Mouse (Mus musculus): ENCODE results near the gene Chmp2a. TPM values are rescaled to one million over a fixed set of nuclear protein-coding genes. Genes with fewer than 3 reads are reported as not detected.

Chmp2a gene
- polyA plus RNA-seq, 1 experiment from 2014 or later = 152 TPM

DNA sequence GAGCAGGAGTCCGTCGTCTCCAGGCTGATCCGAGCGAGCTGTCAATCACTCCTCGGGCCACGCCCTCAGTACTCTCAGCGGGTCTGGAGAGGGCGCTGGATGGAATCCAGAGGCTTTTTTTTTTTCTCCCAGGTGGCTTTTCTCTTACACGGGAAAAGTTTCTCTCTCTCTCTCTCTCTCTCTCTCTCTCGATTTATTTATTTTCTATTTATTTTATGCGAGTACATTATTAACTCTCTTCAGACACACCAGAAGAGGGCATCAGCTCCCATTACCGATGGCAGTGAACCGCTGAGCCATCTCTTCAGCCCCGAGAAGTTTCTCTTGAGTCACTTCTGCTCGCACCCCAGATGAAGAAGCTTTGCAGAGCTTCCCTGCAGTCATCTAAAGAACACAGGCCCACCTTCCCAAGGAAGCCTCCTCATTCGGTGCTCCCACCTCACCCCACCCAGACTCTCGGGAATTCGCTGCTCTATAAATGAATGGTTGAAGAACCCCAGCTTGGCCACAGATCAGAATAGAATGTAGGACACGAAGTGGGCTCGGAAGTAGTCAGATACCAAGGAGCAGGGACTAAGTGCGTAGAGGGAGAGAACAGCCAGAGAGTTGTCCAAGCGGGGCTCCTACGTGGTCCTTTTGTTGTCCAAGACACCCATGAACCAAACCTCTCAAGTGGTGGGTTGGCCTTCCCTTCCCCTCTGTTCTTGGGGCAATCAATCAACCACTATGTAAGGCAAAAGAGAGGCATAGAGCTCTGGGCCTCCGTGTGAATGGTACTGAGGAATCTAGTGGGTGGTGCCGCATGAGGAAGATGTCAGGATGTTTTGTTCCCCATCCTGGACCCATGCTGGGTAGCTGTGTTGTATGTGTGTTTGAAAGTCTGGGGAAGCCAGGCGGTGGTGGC is 24.4 kb downstream of the Chmp2a start, which contains the start of gene Zbtb45:
TSS of gene Zbtb45 (minus strand) at position 30 of the 904 bp plus-strand sequence.
- peak within 1 kb of the TSS; percentile 79 for H3K4me2 ChIP-seq (replicated peaks)
- H3K27ac ChIP-seq = peak within 1 kb of the TSS; percentile 93
- H3K9ac ChIP-seq = peak within 1 kb of the TSS; percentile 83
- ATAC-seq (ENCODE audit: low FRiP score) = no peak
- H3K4me1 ChIP-seq = peaks cover 24% of the 10 kb centered on the region
- H3K27me3 ChIP-seq = peaks cover 18% of the 10 kb centered on the region
- no peaks in the 10 kb centered on the region for H3K9me3 ChIP-seq (replicated peaks)
- peaks cover 21% of the 10 kb centered on the region for H3K36me3 ChIP-seq
- WGBS = 9% methylated on average over 26 of the region's 26 CpGs
- H3K4me3 ChIP-seq = peak within 1 kb of the TSS; percentile 70

DNA sequence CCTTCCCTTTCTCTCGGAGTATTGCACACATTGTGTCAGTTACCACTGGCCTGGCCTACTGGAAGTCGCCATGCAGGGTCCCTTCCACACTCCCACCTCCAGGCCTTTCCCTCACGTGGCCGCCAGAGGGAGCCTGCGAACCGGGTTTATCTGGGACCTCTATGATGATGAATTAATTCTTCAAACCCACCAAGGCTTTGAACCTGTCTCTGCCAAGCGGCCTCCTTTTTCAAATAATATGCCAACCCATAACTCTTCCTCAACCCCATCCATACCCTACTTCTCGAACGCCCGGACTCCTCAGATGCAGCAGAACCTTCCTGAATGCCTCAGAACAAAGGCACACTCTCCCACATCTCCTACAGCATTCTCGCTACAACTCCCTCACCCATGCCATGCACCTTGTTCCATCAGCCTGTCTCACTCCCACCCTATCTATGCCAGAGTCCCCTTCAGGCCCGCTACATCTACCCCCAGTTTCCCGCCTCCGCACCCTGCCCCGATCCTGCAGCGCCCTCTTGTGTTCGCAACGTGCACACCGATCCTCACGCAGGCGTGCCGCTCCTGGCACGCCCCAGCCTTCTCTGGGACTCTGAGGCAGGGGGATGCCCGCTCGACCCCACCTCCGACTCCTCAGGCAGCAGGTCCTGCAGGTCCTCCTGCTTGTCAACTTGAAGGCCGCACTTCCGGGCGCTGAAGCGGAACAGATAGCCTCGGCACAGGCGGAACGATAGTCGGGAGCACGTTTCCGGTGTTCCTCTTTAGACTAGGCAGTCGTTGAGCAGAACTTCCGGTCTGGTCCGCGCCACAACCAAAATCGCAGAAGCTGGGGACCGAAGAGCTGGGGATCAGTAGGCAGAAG is 25.2 kb downstream of the Chmp2a start:
- H3K27me3 ChIP-seq = peaks cover 17% of the 10 kb centered on the region
- ATAC-seq (ENCODE audit: low FRiP score) = peak; percentile 87

DNA sequence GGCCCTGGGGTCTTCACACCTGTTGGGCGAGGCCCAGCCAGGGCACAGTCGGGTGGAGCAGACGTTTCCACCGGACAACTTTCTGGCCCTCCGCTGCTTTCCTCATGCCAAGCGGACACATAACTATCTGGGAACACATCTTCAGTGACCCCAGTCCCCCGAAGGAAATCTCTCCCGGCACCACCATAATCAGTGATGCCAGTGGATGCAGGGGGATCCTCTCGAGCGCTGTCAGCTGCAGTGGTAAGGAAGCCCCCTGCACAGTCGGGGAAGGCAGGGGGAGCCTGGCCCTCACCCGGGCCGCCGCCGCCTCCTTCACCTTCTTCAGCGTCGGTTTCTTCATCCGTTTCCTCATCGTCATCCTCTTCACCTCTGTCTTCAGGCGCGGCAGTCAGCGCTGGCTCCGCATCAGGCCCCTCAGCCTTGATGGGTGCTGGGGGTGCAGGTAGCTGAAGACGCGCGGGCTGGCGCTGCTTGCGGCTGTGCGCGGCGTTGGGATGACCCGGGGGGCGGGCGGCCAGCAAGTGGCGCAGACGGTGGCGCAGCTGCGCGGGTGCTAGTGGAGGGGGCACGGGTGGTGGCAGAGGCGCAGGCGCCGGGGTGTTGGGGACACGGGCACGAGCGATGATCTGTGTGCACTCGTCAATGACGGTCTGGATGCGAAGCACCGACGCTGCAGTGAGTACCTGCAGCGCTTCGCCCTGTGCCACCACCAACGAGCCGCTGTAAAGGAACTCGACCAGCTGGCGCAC is 27.1 kb downstream of the Chmp2a start:
- Histone ChIP-seq H3K27ac (no peak overlapping the region), H3K4me2 (replicated peaks) (peak overlapping the region; percentile 41), H3K4me3 (peak overlapping the region; percentile 19), H3K27me3 (peaks cover 14% of the 10 kb centered on the region), H3K36me3 (peaks cover 31% of the 10 kb centered on the region), H3K9ac (peak overlapping the region; percentile 83), H3K9me3 (replicated peaks) (no peaks in the 10 kb centered on the region), H3K4me1 (peaks cover 24% of the 10 kb centered on the region)
- ATAC-seq (ENCODE audit: low FRiP score) = no peak
- WGBS = 33% methylated on average over 57 of the region's 57 CpGs

More for the DNA sequence above, 25.2 kb downstream of the Chmp2a start:
- WGBS = under 1% methylated on average over 42 of the region's 42 CpGs
- peak overlapping the region; percentile 93 for H3K27ac ChIP-seq
- H3K36me3 ChIP-seq = peaks cover 28% of the 10 kb centered on the region
- no peaks in the 10 kb centered on the region for H3K9me3 ChIP-seq (replicated peaks)
- peak overlapping the region; percentile 79 for H3K4me2 ChIP-seq (replicated peaks)
- H3K4me1 ChIP-seq = peaks cover 24% of the 10 kb centered on the region
- peak overlapping the region; percentile 83 for H3K9ac ChIP-seq
- peak overlapping the region; percentile 70 for H3K4me3 ChIP-seq

DNA sequence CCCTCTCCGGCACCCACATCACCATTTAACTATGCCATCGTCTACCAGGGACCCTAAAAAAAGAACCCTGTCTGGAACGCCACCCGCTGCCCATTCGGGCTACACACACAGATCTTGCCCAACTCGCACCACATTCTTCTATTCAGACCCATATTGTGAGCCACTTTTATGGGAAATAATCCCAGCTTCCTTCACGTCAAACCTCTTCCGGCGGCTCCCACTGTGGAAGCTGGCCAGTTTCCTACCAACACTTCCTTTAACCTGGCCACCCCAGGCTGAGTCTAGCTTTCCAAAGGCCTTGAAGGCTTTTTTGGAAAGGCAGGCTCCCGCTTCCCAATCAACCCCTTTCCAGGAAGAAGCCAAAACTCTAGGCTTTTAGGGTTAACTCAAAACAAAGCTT is 28.1 kb downstream of the Chmp2a start:
- Histone ChIP-seq H3K27ac (no peak overlapping the region), H3K27me3 (peaks cover 14% of the 10 kb centered on the region), H3K36me3 (peaks cover 31% of the 10 kb centered on the region), H3K9me3 (replicated peaks) (no peaks in the 10 kb centered on the region), H3K9ac (no peak overlapping the region), H3K4me1 (peaks cover 24% of the 10 kb centered on the region), H3K4me3 (no peak overlapping the region), H3K4me2 (replicated peaks) (no peak overlapping the region)
- WGBS = 90% methylated on average over 10 of the region's 10 CpGs
- ATAC-seq (ENCODE audit: low FRiP score) = no peak

DNA sequence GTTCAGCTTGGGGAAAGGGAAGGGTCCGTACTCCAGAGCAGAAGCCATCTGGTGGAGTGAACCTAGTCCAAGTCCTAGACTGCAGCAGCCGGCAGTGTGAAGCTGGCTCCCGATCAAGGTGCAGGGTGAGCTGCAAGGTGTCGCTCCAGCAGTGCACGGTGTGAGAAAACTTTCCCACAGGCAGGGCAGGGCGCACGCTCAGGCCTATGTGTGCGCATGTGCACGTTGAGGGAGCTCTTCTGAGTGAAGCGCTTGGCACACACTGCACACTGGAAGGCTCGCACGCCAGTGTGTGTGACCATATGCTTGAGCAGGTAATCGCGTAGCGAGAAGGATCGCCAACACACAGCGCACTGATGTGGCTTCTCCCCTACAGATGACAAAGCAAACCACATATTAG is 28.6 kb downstream of the Chmp2a start:
- Histone ChIP-seq H3K4me2 (replicated peaks) (no peak overlapping the region), H3K4me1 (peaks cover 24% of the 10 kb centered on the region), H3K9ac (no peak overlapping the region), H3K27ac (no peak overlapping the region), H3K9me3 (replicated peaks) (no peaks in the 10 kb centered on the region), H3K4me3 (no peak overlapping the region), H3K27me3 (peaks cover 14% of the 10 kb centered on the region), H3K36me3 (peaks cover 31% of the 10 kb centered on the region)
- no peak for ATAC-seq (ENCODE audit: low FRiP score)
- 85% methylated on average over 17 of the region's 17 CpGs for WGBS

DNA sequence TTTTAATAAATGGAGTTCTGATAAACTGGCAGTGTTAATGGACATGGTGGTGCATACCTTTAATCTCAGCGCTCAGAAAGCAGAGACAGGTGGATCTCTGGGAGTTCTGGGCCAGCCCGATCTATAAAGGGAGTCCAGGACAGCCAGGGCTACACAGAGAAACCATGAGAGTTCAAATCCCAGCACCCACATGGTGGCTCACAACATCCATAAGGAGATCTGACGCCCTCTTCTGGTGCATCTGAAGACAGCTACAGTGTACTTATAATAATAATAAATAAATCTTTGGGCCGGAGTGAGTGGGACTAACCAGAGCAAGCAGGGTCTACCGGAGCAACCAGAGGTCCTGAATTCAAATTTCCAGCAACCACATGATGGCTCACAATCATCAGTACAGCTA is 31.2 kb downstream of the Chmp2a start:
- peaks cover 14% of the 10 kb centered on the region for H3K27me3 ChIP-seq
- H3K4me3 ChIP-seq = no peak overlapping the region
- no peak overlapping the region for H3K27ac ChIP-seq
- 76% methylated on average over 5 of the region's 5 CpGs for WGBS
- no peaks in the 10 kb centered on the region for H3K9me3 ChIP-seq (replicated peaks)
- no peak for ATAC-seq (ENCODE audit: low FRiP score)
- H3K4me2 ChIP-seq (replicated peaks) = no peak overlapping the region
- H3K4me1 ChIP-seq = peaks cover 12% of the 10 kb centered on the region
- peaks cover 31% of the 10 kb centered on the region for H3K36me3 ChIP-seq
- no peak overlapping the region for H3K9ac ChIP-seq

- H3K27ac ChIP-seq = no peak overlapping the region
- no peak overlapping the region for H3K4me3 ChIP-seq
- WGBS = 79% methylated on average over 1 of the region's 1 CpGs
- no peaks in the 10 kb centered on the region for H3K4me1 ChIP-seq
- peaks cover 19% of the 10 kb centered on the region for H3K36me3 ChIP-seq
- ATAC-seq (ENCODE audit: low FRiP score) = no peak
- H3K9ac ChIP-seq = no peak overlapping the region
- H3K4me2 ChIP-seq (replicated peaks) = no peak overlapping the region
- no peaks in the 10 kb centered on the region for H3K27me3 ChIP-seq
- no peaks in the 10 kb centered on the region for H3K9me3 ChIP-seq (replicated peaks)
Observed at GRCm38 (mm10) chr7:13001584-13001983, 33.0 kb downstream of the Chmp2a start.

GRCm38 (mm10) chr7:12998851-12999250 is 35.8 kb downstream of the Chmp2a start, which contains the start of gene Trim28:
Gene Trim28, plus strand, starts transcription at chr7:12999114.
- 0 out of 2 replicates have a peak, but pooled peaks cover 2% of the 10 kb centered on the region for H3K36me3 ChIP-seq
- 77% methylated on average over 3 of the region's 3 CpGs for WGBS
- no peak within 1 kb of the TSS for H3K27ac ChIP-seq
- no peaks in the 10 kb centered on the region for H3K4me1 ChIP-seq
- ATAC-seq (ENCODE audit: low FRiP score) = no peak
- H3K9ac ChIP-seq = no peak within 1 kb of the TSS
- no peak within 1 kb of the TSS for H3K4me2 ChIP-seq (replicated peaks)
- H3K4me3 ChIP-seq = no peak within 1 kb of the TSS
- H3K9me3 ChIP-seq (replicated peaks) = no peaks in the 10 kb centered on the region
- H3K27me3 ChIP-seq = no peaks in the 10 kb centered on the region

- WGBS = 75% methylated on average over 5 of the region's 5 CpGs
- H3K4me3 ChIP-seq = no peak within 1 kb of the TSS
- no peaks in the 10 kb centered on the region for H3K4me1 ChIP-seq
- no peak within 1 kb of the TSS for H3K4me2 ChIP-seq (replicated peaks)
- H3K36me3 ChIP-seq = 0 out of 2 replicates have a peak, but pooled peaks cover 2% of the 10 kb centered on the region
- H3K9ac ChIP-seq = no peak within 1 kb of the TSS
- ATAC-seq (ENCODE audit: low FRiP score) = no peak
- no peaks in the 10 kb centered on the region for H3K27me3 ChIP-seq
- H3K27ac ChIP-seq = no peak within 1 kb of the TSS
- H3K9me3 ChIP-seq (replicated peaks) = no peaks in the 10 kb centered on the region
Observed at GRCm38 (mm10) chr7:12998053-12998452, 36.6 kb downstream of the Chmp2a start, which contains the start of gene Slc27a5. Gene Slc27a5, minus strand, starts transcription at chr7:12998192.

GRCm38 (mm10) chr7:12997230-12997629 is 37.4 kb downstream of the Chmp2a start:
- Histone ChIP-seq H3K9ac (no peak overlapping the region), H3K36me3 (no peaks in the 10 kb centered on the region), H3K27ac (no peak overlapping the region), H3K4me2 (replicated peaks) (no peak overlapping the region), H3K9me3 (replicated peaks) (no peaks in the 10 kb centered on the region), H3K4me3 (no peak overlapping the region), H3K27me3 (no peaks in the 10 kb centered on the region), H3K4me1 (no peaks in the 10 kb centered on the region)
- no peak for ATAC-seq (ENCODE audit: low FRiP score)
- 72% methylated on average over 5 of the region's 5 CpGs for WGBS

- Histone ChIP-seq H3K9me3 (replicated peaks) (no peaks in the 10 kb centered on the region), H3K27me3 (no peaks in the 10 kb centered on the region), H3K4me2 (replicated peaks) (no peak overlapping the region), H3K27ac (no peak overlapping the region), H3K4me3 (no peak overlapping the region), H3K9ac (no peak overlapping the region), H3K4me1 (no peaks in the 10 kb centered on the region), H3K36me3 (no peaks in the 10 kb centered on the region)
- no peak for ATAC-seq (ENCODE audit: low FRiP score)
Observed at GRCm38 (mm10) chr7:12995862-12996261, 38.7 kb downstream of the Chmp2a start.
